Mouse (Mus musculus) olfactory bulb, adult 2 months (tissue): ENCODE measurements around the gene Nupr1l. TPM values are rescaled to one million over a fixed set of nuclear protein-coding genes. Genes with fewer than 3 reads are reported as not detected.
"Not testable (repeated sequence)": the region's sequence is repeated elsewhere in the genome, so short reads cannot be mapped to it uniquely, and the experiment has no call there.

Experiments
- H3K27ac ChIP-seq: fragments of 200-500 bp; 2 replicates; pipeline ENCODE4 v1.5.1; 2012; ENCODE audit warnings: low read depth, low read length; ENCODE audit not compliant: insufficient read depth
- H3K4me1 ChIP-seq: fragments of 200-500 bp; 2 replicates; pipeline ENCODE4 v1.6.1; 2012; ENCODE audit warnings: low read length; ENCODE audit not compliant: control insufficient read depth, insufficient read depth
- H3K4me3 ChIP-seq: fragments of 200-500 bp; 2 replicates; pipeline ENCODE4 v1.5.1; 2012; ENCODE audit warnings: mild to moderate bottlenecking, low read depth, low read length, moderate library complexity; ENCODE audit not compliant: insufficient read depth
- CTCF ChIP-seq: fragments of 200-500 bp; IDR thresholded peaks from 2 replicates; pipeline ENCODE4 v1.5.1; 2012; ENCODE audit warnings: low read depth, mild to moderate bottlenecking, low read length, moderate library complexity; ENCODE audit not compliant: insufficient read depth
- POLR2A ChIP-seq: fragments of 200-500 bp; IDR thresholded peaks from 2 replicates; pipeline ENCODE4 v1.6.1; 2012; ENCODE audit warnings: mild to moderate bottlenecking, low read depth, low read length, moderate library complexity; ENCODE audit not compliant: insufficient read depth
- WGBS: fragments of 180-500 bp; shearing (Covaris S2); methylation state at CpG from one replicate; pipeline ENCODE4 v1.1.7; 2018; 5-methylcytosine and 5-hydroxymethylcytosine counted together
- polyA plus RNA-seq: library from polyadenylated mRNA; stranded (reverse); fragments of >200 nt; gene quantifications from 2 replicates; pipeline ENCODE4 v1.2.4, GENCODE M21; 2012; ENCODE audit warnings: low replicate concordance; ENCODE audit not compliant: missing spikeins, insufficient read depth, insufficient read length

Gene Nupr1l
- polyA plus RNA-seq, 1 experiment = not detected

GRCm38 (mm10) chr5:129925933-129926332 is 17.6 kb downstream of the Nupr1l start:
- no peaks in the 10 kb centered on the region for H3K4me1 ChIP-seq
- TF ChIP-seq POLR2A (no peak), CTCF (no peak)
- H3K4me3 ChIP-seq = no peak overlapping the region
- H3K27ac ChIP-seq = no peak overlapping the region
- 81% methylated on average over 5 of the region's 5 CpGs for WGBS

DNA sequence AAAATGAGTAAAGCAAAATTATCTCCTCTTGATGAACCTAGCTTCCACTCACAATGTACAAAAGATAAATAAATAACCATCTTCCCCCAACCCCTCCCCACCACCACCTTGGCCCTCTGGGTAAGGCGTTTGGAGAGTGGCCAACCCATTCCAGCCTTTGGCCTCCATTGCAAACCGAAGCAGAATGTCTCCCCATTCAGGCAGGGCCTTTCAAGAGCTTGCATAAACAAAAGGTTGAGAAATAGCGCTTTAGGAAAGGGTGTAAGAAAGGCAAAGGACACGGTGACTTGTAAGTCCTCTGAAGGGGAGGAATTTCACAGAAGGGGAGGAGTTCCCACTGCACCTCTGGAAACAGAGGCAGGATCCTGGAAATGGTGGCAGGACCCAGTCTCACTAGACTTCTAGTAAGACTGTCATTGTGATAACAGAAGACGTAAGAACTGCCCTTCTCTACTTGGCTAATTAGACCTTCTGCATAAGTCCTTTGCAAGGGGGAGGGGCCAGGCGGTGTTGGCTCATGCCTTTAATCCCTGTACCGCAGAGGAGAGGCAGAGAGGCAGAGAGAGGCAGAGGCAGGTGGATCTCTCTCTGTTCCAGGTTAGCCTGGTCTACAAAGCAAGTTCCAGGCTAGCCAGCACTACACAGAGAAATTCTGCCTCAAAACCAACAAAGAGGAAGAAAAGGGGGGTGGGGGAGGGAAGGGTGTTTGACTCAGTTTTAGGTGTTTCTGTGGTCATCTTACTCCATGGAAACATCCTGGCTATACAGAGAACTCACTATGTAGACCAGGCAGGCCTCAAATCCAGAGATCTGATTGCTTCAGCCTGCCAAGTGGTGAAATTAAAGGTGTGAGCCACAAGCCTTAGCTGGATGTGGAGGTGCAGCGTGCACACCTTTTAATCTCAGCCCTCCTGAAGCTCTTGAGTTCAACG is 21.9 kb downstream of the Nupr1l start:
- Histone ChIP-seq H3K27ac (no peak overlapping the region), H3K4me1 (no peaks in the 10 kb centered on the region), H3K4me3 (no peak overlapping the region)
- WGBS = 43% methylated on average over 9 of the region's 9 CpGs
- no peak for TF ChIP-seq POLR2A
- TF ChIP-seq CTCF = no peak

GRCm38 (mm10) chr5:129936941-129937340 is 28.6 kb downstream of the Nupr1l start:
- no peak for TF ChIP-seq POLR2A
- no peak for TF ChIP-seq CTCF
- WGBS = 38% methylated on average over 4 of the region's 4 CpGs
- no peak overlapping the region for H3K27ac ChIP-seq
- no peak overlapping the region for H3K4me3 ChIP-seq
- no peaks in the 10 kb centered on the region for H3K4me1 ChIP-seq

GRCm38 (mm10) chr5:129940281-129940680 is 31.9 kb downstream of the Nupr1l start:
- Histone ChIP-seq H3K4me3 (no peak overlapping the region), H3K27ac (no peak overlapping the region), H3K4me1 (no peaks in the 10 kb centered on the region)
- 36% methylated on average over 2 of the region's 2 CpGs for WGBS
- TF ChIP-seq CTCF (no peak), POLR2A (no peak)

DNA sequence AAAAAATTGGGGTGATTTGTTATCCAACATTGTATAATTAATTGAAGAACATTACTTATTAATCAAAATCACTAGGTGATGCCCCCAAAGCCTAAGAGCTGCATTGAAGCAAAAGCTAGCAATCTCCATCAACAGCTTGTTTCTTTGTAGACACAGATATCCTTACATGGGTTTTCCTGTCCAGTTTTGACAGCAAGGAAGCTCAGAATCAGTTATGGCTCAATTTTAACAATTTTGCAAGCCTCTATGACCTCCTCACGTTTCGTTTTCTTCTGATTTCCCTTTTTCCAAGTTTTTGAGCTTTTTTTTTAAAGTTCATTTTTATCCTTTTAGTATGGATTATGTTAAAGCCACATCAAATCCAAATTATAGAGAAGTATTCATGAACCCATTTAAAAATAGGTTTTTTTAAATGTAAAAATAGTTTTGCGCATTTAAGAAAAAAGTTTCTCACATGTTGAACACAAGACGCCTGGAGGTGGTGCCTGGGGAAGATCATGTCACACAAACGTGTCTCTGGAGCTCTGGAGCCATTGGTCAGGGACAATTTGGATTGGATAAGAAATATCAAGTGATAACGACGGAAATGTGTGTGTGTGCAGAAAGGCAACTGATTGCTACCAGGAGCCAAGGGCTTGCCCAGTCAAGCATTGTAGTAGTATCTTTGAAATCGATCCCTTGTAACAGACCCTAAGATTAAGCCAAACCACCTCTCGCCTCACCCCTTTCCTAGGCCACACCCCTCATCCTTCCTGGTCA is 32.6 kb downstream of the Nupr1l start:
- Histone ChIP-seq H3K27ac (no peak overlapping the region), H3K4me1 (no peaks in the 10 kb centered on the region), H3K4me3 (peak overlapping the region; percentile 71)
- WGBS = 5% methylated on average over 9 of the region's 9 CpGs
- TF ChIP-seq CTCF (no peak), POLR2A (no peak)

GRCm38 (mm10) chr5:129941495-129942045 is 33.2 kb downstream of the Nupr1l start, which contains the start of gene Vkorc1l1:
TSS of gene Vkorc1l1 (plus strand) at chr5:129941970.
- no peak for TF ChIP-seq POLR2A
- no peak for TF ChIP-seq CTCF
- no peaks in the 10 kb centered on the region for H3K4me1 ChIP-seq
- H3K4me3 ChIP-seq = peak within 1 kb of the TSS; percentile 94
- WGBS = 1% methylated on average over 59 of the region's 59 CpGs
- H3K27ac ChIP-seq = no peak within 1 kb of the TSS

- under 1% methylated on average over 45 of the region's 82 CpGs for WGBS
- H3K27ac ChIP-seq, H3K4me1 ChIP-seq: not testable (repeated sequence)
- peak overlapping the region; percentile 94 for H3K4me3 ChIP-seq
These were observed 34.0 kb downstream of the Nupr1l start for GRCm38 (mm10) chr5:129942073-129942939.

DNA sequence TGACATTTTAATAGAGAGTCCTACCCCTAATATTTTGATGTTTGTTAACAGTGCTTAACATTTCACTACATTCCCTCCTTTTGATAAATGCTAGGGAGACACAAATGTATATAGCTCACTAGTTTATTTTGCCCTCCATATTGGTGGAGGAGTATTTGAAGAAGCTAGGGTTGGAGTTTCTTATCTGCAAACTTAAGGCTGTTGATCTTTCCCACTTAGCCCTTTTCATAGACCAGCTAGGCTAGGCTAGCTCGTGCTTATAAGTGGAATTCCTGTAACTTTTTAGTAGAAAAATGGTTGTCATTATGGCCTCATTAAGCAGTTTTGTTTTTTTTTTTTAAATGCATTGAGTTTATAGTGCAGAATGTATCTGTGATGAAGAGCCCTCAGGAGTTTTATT is 35.1 kb downstream of the Nupr1l start:
- no peak overlapping the region for H3K27ac ChIP-seq
- no peak for TF ChIP-seq CTCF
- no peak for TF ChIP-seq POLR2A
- WGBS = 87% methylated on average over 1 of the region's 1 CpGs
- no peak overlapping the region for H3K4me3 ChIP-seq
- no peaks in the 10 kb centered on the region for H3K4me1 ChIP-seq
